Mouse (Mus musculus): ENCODE data around the gene Zc3h7a. TPM values are rescaled to one million over a fixed set of nuclear protein-coding genes. Genes with fewer than 3 reads are reported as not detected.
"Not testable (repeated sequence)": the region's sequence is repeated elsewhere in the genome, so short reads cannot be mapped to it uniquely, and the experiment has no call there.

Gene Zc3h7a
- total RNA-seq, 1 experiment from 2014 or later, result 623 TPM

DNA sequence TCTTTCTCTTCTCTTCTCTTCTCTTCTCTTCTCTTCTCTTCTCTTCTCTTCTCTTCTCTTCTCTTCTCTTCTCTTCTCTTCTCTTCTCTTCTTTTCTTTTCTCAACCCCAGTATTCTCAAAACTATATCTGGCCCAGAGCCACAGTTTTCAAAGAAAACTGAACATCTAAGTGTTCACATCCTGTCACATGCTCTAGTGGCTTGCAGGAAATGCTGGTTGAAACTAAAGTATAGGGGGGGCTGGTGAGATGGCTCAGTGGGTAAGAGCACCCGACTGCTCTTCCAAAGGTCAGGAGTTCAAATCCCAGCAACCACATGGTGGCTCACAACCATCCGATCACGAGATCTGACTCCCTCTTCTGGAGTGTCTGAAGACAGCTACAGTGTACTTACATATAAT is 18.5 kb downstream of the Zc3h7a start:
- ATAC-seq (replicated peaks; ENCODE audit: insufficient number of reproducible peaks, low FRiP score, low TSS enrichment, poor library complexity, severe bottlenecking), result not testable (repeated sequence)

DNA sequence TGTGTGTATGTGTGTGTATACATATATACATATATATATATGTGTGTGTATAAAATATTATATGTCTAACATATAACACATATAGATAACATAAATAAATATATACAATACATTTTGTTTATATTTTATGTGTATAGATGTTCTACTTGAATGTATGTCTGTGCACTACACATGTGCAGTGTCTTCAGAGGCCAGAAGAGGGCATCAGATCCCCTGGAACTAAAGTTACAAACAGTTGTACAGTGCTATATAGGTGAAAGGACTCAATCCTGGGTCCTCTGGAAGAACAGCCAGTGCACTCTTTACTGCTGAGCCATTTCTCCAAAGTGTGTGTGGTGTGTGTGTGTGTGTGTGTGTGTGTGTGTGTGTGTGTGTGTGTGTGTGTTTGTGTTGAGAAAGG is 21.7 kb downstream of the Zc3h7a start:
- ATAC-seq (replicated peaks; ENCODE audit: insufficient number of reproducible peaks, low FRiP score, low TSS enrichment, poor library complexity, severe bottlenecking), result no peak

DNA sequence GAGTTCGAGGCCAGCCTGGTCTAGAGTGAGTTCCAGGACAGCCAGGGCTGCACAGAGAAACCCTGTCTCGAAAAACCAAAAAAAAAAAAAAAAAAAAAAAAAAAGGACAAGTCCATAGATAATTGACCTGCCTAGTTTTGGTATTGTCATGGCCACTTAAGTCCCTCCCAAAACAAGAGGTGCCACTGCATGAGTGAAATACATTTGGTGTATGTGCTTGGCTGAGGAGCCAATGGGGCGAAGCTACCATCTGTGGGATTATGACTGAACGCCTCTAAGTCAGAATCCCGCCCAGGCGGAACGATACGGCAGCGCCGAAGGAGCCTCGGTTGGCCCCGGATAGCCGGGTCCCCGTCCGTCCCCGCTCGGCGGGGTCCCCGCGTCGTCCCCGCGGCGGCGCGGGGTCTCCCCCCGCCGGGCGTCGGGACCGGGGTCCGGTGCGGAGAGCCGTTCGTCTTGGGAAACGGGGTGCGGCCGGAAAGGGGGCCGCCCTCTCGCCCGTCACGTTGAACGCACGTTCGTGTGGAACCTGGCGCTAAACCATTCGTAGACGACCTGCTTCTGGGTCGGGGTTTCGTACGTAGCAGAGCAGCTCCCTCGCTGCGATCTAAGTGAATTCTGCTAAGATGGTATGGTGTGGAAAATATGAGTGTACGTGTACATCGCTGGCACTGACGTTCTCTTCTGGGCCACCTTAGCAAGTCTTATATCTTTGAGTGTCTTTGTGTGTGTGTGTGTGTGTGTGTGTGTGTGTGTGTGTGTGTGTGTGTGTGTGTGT is 32.3 kb downstream of the Zc3h7a start:
- not testable (repeated sequence) for ATAC-seq (replicated peaks; ENCODE audit: insufficient number of reproducible peaks, low FRiP score, low TSS enrichment, poor library complexity, severe bottlenecking)

DNA sequence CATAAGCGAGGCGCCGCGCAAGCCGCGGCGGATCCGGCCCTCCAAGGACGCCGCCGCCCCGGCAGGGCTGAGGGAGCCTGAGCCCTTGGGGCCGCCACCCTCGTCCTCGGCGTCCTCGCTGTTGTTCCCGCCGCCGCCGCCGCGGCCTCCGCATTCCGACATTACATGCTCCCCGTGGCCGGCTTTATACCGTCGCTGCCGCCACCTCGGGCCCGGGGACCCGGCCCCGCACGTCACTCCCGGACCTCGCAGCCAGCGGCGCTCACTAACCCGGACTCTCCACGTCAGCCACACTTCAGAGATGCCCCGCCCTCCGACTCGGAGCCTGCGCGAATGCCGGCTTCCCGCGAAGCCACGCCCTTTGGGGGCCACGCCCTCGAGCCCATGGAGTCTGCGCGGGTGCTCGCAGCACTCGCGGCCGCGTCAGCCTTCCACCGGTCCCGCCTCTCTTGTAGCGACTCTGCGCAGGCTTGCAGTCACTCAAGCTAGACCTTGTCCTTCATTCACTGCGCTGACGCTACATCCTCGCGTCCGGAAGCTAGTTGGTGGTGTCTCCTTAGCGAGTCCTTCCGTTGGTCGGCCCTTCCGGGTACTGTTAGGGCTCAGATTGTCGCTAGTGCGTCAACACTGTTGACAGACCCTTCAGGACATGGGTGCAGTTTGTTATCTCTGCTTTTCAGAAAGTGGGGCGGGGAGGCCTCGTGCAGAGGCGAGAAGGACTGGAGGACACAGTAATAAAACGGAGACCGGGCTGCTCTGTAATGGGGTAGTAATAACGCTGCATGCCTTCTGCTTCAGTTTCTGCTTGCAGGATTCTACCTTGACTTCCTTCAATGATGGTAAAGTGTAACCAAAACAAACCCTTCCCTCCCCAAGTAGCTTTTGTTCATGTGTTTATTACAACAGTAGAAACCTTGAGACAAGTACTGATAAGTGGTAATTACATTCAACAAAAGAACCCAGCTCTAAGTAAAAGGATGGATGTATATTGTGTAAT is 41.5 kb downstream of the Zc3h7a start, which contains the start of gene Txndc11:
Gene Txndc11, minus strand, starts transcription at position 303 of the 997 bp plus-strand sequence.
- peak; percentile 97 for ATAC-seq (replicated peaks; ENCODE audit: insufficient number of reproducible peaks, low FRiP score, low TSS enrichment, poor library complexity, severe bottlenecking)

DNA sequence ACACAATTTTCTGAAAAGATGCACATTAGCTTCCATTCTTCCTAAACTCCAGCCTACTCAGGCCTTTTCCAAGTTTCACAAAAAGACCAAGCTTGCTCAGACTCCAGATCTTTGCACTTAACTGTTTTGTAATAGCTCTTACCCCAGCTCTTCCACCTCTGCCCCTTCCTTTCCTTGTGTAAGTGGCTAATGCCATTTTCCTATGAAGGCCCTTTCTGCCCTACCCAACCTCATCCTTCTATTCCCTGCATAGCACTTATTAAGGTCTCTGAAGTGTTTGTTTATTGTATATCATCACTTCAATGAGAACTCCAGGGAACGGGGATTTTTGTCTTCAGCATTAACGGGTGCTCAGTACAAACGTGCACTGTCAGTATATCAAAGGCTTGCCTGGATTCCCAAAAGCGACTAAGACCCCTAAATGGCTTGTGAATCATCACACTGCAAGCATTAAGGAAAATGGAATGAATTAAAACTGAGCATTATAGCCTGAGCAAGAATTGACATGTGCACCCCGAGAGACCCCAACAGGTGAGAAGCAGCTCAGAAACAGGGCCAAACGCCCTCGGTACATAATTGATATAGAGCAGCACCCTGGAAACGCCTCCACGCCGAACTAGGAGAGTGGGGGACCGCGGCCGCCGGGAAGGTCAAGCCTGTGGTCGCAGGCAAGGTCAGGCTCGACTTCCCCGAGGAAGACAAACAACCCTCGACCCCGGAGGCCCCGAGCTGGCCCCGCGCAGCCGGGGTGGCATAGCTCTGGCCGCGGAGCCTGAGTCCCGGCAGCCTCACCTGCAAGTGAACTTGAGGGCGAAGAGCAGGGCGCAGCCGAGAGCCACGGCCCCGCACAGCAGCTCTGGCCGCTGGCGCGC is 42.5 kb downstream of the Zc3h7a start:
- no peak for ATAC-seq (replicated peaks; ENCODE audit: insufficient number of reproducible peaks, low FRiP score, low TSS enrichment, poor library complexity, severe bottlenecking)

DNA sequence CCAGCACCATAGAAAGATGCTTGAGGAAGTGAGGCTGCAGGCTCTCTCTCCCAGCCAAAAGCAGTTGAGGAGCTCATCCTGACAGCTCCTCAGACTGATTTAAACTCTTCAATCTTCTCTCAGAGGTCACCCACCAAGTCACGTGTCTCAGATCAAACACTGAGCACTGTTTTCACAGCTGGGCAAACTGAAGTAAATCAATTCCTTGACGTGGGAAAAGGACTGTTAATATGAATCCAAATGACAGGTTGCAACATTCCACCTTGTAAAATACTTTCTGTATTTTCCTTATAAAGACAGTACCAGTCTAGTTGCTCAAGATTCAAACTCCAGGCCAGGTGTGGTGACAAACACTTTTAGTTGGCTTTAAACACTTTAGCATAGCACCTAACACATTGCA is 43.4 kb downstream of the Zc3h7a start:
- ATAC-seq (replicated peaks; ENCODE audit: insufficient number of reproducible peaks, low FRiP score, low TSS enrichment, poor library complexity, severe bottlenecking), result no peak

DNA sequence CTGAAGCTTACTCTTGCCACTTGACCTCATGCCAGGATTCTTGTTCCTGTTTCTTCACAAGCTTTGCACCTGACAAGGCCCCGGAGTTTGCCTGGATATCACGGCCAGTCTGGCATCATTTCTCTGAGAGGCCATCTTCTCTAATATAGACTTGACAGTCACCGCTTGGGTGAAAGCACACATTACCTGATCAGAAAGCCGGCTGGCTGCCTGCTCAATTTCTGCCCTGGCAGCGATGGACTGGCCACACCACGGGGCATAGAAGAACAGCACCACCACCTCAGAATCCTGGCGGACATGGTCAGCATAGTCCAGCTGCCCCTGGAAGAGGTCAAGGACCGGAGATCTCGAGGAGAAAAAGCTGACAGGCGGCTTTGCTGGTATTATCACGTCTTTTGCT is 47.9 kb downstream of the Zc3h7a start:
- ATAC-seq (replicated peaks; ENCODE audit: insufficient number of reproducible peaks, low FRiP score, low TSS enrichment, poor library complexity, severe bottlenecking), result no peak

DNA sequence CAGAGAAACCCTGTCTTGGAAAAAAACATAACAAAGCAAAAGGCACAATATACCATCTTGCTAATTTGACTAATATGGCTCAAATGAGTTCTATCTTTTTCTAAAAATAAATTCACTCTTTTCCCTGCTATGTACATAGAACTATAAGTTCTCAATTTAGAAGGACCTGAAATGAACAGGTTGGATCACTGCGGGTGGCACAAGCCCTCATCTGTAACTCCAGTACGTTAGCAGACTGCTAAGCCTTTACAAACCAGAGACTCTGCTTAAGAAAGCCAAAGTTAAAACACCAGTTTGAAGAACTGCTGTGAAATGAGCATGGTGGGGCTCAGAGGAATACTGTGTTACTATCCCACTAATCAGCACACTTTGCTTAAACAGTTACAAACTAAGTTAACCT is 50.8 kb downstream of the Zc3h7a start:
- no peak for ATAC-seq (replicated peaks; ENCODE audit: insufficient number of reproducible peaks, low FRiP score, low TSS enrichment, poor library complexity, severe bottlenecking)

DNA sequence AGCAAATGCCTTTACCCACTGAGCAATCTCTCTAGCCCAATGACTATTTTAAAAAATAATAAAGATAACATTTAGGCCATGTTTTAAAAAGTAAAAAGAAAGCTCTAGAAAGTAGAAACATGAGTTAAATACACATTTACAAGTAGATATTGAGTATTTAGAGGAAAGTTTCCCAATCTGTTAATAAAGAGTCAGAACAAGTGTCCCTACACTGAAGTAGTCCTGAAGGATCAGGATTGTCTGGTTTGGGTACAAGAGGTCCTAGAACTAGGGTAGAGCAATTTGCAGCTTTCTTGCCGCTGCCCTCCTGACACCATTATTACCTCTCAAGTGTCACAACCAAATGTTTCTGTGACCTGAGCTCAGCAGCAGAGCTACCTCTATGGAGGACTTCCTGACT is 52.1 kb downstream of the Zc3h7a start:
- no peak for ATAC-seq (replicated peaks; ENCODE audit: insufficient number of reproducible peaks, low FRiP score, low TSS enrichment, poor library complexity, severe bottlenecking)

DNA sequence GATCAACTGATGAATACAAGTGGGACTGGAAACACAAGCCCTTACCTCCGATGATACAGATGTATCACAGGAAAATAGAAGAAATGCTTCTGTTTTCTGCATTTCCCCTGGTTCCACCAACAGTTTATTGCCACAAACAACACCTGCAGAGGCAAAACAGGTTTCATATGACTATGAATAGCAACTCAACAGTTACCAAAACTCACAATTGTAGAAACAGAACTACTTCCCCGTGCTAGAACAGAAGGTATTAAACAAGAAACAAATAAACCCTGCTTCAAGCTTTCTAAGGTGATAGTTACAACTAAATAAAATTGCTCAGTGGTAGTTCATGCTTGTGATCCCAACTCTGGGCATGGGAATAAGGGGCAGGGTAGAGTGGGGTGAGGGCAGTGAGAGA is 53.6 kb downstream of the Zc3h7a start:
- ATAC-seq (replicated peaks; ENCODE audit: insufficient number of reproducible peaks, low FRiP score, low TSS enrichment, poor library complexity, severe bottlenecking), result no peak

DNA sequence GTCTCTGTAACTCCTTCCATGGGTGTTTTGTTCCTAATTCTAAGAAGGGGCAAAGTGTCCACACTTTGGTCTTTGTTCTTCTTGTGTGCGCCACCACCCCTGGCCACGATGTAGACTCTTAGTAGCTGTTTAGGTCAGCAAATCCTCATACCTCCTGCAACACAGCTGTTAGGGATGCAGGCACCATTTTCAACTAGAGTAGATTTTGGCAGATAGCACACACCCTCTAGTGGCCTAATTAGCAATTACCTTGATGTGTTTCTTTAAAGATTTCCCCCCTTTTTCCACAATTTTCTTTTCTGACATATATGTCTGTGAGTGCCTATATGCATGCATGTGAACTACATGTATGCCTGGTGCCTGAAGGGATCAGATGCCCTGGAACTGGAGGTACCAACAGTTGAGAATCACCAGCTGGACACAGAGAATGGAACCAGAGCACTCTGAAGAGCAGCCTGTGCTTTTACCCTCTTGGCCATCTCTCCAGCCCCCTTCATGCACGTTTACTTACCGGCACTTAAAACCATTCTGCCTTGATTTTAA is 66.9 kb downstream of the Zc3h7a start:
- no peak for ATAC-seq (replicated peaks; ENCODE audit: insufficient number of reproducible peaks, low FRiP score, low TSS enrichment, poor library complexity, severe bottlenecking)

DNA sequence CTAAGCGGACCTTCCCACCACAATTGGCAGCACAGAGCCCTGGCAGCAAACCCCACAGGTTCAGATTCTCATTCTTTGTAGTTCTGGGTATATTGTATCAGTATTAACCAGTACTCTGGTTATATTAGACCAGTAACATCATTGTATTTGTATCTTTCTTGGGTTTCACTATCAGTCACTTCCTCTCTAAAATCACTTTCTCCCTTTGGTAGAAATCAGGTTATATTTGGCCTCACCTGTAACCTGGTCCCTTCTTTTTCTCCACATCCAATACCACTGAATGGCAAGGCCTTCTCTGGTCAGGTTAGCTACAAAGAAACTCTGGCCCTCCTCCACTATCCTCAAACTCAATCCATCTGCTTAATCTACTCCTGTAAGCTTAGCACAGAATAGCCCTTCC is 71.3 kb downstream of the Zc3h7a start:
- no peak for ATAC-seq (replicated peaks; ENCODE audit: insufficient number of reproducible peaks, low FRiP score, low TSS enrichment, poor library complexity, severe bottlenecking)

DNA sequence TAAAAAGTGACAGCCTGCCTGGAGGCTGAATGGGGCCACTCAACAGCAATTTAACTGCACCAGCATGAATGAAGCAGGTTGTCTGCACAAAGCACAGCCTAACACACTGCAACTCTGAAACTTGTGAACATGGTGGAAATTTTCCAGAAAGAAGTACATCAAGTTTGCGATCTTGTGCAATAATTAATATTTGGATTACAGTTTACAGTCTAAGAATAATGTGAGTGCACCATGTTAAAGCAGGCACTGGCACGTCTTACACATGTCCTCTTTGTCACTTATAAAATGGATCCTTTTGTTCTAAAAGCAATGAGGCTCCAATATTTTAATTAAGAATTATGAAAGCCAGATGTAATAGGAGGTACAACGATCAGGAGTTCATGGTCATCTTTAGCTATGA is 78.9 kb downstream of the Zc3h7a start:
- no peak for ATAC-seq (replicated peaks; ENCODE audit: insufficient number of reproducible peaks, low FRiP score, low TSS enrichment, poor library complexity, severe bottlenecking)

DNA sequence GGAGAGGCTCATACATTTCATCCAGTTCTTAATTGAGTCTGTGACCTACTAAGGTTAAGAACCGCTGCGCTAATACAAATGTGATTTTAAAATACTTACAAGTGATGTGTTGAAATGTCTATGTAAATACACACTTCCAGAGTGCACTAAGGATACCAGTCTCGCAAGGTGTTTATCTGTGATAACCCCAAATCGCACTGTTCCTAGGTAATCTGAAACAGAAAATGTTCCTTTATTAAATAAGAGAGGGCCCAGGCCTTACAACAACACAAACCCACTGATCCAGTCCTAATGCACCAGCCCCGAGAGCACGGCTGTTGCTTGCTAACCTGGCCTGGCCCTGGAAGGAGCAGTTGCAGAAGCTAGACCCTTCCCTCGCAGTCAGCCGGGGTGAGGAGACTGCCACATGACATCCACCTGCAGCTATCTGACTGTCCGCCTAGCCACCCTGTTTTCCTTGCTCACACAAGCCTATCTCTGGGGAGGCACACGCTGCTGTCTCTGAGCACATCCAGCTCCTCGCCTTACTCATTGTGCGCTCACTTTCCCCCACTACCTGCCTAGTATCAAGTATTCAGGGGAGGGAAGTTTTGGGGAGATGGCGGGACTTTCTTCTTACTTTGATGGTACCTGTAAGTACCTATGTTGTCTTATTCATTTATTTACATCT is 82.3 kb downstream of the Zc3h7a start:
- no peak for ATAC-seq (replicated peaks; ENCODE audit: insufficient number of reproducible peaks, low FRiP score, low TSS enrichment, poor library complexity, severe bottlenecking)

DNA sequence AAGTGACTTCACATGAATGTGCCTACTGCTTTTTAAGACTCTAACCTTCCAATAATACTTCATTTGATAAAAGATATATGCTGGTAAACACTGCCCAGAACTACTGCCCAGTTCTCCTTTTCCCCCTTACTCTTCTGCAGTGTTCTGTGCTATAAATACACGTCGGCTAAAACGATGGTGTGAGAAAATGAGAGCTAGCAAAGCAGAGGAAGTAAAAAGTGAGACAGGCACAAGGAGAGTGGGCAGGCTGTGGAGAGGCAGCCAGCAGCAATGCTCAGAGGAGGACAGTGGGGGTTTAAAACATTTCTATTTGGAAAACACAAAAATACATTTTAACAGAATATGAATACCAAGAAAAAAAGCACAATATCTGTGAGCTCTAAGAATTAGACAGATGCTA is 83.7 kb downstream of the Zc3h7a start:
- ATAC-seq (replicated peaks; ENCODE audit: insufficient number of reproducible peaks, low FRiP score, low TSS enrichment, poor library complexity, severe bottlenecking), result no peak

DNA sequence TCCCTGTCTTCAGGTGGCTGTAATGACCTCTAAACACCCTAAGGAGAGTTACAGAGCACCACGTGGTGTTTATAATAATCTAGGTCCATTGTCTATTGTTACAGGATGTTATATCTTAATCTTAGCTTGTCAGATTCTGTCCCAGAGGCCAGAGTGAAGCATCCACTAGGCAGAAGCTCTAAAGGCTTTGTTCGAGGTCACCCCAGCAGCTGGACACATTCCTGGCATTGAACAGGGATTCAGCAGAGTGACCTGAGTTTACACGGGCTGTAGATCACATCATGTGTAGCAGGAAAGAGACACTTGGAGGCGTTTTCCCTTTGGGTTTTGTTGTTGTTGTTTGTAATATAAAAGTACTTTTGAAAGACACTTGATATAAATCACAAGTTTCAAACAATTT is 84.1 kb downstream of the Zc3h7a start:
- no peak for ATAC-seq (replicated peaks; ENCODE audit: insufficient number of reproducible peaks, low FRiP score, low TSS enrichment, poor library complexity, severe bottlenecking)

DNA sequence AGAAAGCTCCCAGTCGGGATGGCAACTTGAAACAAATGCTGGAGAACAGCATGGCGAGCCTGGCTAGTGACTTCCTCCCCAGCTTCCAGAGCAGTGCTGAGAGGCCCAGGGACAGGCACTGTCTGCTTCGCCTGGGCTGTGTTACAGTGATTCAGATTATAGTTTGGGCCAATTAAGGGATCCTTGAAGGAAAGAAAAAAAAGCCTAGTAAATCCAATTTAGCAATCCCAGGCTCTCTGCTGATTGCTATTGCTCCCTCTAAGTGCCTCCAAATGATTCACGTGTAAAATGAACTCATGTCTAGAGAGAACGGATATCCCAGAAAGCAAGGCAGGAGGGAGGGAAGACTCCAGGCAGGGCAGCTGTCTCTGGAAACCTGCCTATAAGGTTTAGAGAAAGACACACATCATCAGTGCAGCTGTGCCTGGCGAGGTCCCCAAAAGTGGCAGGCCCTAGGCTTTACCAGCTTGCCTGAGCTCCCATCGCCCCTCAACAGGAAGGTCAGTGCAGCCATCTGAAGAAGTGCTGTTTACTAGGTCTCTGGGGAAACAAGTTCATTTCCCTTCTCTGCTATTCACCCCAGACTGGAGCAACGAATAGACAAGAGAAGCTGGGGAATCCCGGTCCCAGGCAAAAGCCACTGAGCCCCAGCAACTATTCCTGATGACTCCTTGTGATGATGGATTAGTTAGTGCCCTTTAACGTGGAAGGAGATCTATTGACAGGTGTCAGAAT is 85.2 kb downstream of the Zc3h7a start:
- ATAC-seq (replicated peaks; ENCODE audit: insufficient number of reproducible peaks, low FRiP score, low TSS enrichment, poor library complexity, severe bottlenecking), result no peak

Data from monocyte, adult 5-6 weeks (primary cell).